Mouse (Mus musculus) retina, adult 2 months (tissue): ENCODE results near the gene Hspg2.

Experiments used
- DNase-seq: peaks from one replicate; pipeline ENCODE4 v3.0.0-alpha.2; 2012; ENCODE audit warnings: low read depth, low spot score

Hspg2 gene

GRCm38 (mm10) chr4:137500149-137500548, 31.6 kb downstream of the Hspg2 start:
- no peak for DNase-seq

GRCm38 (mm10) chr4:137500953-137501352, 32.4 kb downstream of the Hspg2 start:
- DNase-seq: no peak

- DNase-seq: no peak
Observed at GRCm38 (mm10) chr4:137502183-137502582, 33.6 kb downstream of the Hspg2 start.

- no peak for DNase-seq
Observed at GRCm38 (mm10) chr4:137502801-137503200, 34.2 kb downstream of the Hspg2 start.

- no peak for DNase-seq
Observed at GRCm38 (mm10) chr4:137503509-137503971, 35.0 kb downstream of the Hspg2 start.

GRCm38 (mm10) chr4:137506629-137507028, 38.1 kb downstream of the Hspg2 start:
- no peak for DNase-seq

GRCm38 (mm10) chr4:137509528-137509927, 41.0 kb downstream of the Hspg2 start:
- no peak for DNase-seq

GRCm38 (mm10) chr4:137510021-137510696, 41.6 kb downstream of the Hspg2 start:
- no peak for DNase-seq

GRCm38 (mm10) chr4:137512897-137513296, 44.3 kb downstream of the Hspg2 start:
- no peak for DNase-seq

- DNase-seq: no peak
Observed at GRCm38 (mm10) chr4:137517989-137518691, 49.6 kb downstream of the Hspg2 start.

- DNase-seq: no peak
Observed at GRCm38 (mm10) chr4:137518746-137519145, 50.2 kb downstream of the Hspg2 start.

GRCm38 (mm10) chr4:137520346-137520745, 51.8 kb downstream of the Hspg2 start:
- DNase-seq: no peak

- no peak for DNase-seq
Observed at GRCm38 (mm10) chr4:137521966-137522365, 53.4 kb downstream of the Hspg2 start.

- no peak for DNase-seq
Observed at GRCm38 (mm10) chr4:137525426-137525825, 56.9 kb downstream of the Hspg2 start.

GRCm38 (mm10) chr4:137527368-137527767, 58.8 kb downstream of the Hspg2 start:
- DNase-seq: no peak

- no peak for DNase-seq
Observed at GRCm38 (mm10) chr4:137527872-137528271, 59.3 kb downstream of the Hspg2 start.

GRCm38 (mm10) chr4:137540356-137540755, 71.8 kb downstream of the Hspg2 start:
- DNase-seq: no peak

- DNase-seq: no peak
Observed at GRCm38 (mm10) chr4:137542968-137543367, 74.4 kb downstream of the Hspg2 start.

GRCm38 (mm10) chr4:137545568-137545967, 77.0 kb downstream of the Hspg2 start:
- no peak for DNase-seq

GRCm38 (mm10) chr4:137546003-137546525, 77.5 kb downstream of the Hspg2 start:
- no peak for DNase-seq

GRCm38 (mm10) chr4:137553466-137553865, 84.9 kb downstream of the Hspg2 start:
- no peak for DNase-seq

GRCm38 (mm10) chr4:137556673-137557210, 88.2 kb downstream of the Hspg2 start:
- DNase-seq: no peak

- no peak for DNase-seq
Observed at GRCm38 (mm10) chr4:137569873-137570272, 101.3 kb downstream of the Hspg2 start.
